In genomic region chr4:47432766-47433165, GRCm38 (mm10) we compare ENCODE assay signal across 15 mouse cellular contexts. TPM values are rescaled to one million over a fixed set of nuclear protein-coding genes. Genes with fewer than 3 reads are reported as not detected.
DNase-seq lines count a peak whose midpoint lies in the region.
"Had no signal": no experiment of that assay in that cellular context is flagged by ENCODE, and none has a peak within 500 bp of the region (broad histone marks: within the 10 kb centered on the region; RNA-seq: fewer than 3 reads in every experiment).

No protein-coding gene starts in this region.

- intact Hi-C loops in left cerebral cortex, postnatal 4 days (cut with DNase I): loop anchor here (10.0 kb wide), 1 partner anchor 952 kb away; no protein-coding TSS in a partner anchor

- peak; percentile 63 to 71 for DNase-seq in cerebellum, postnatal 10 days
- DNase-seq in cerebellum, postnatal 36 days: no peak
- peak; percentile 40 for DNase-seq in heart, adult 11 months
- no peak for DNase-seq in heart, adult 18-20 months
- peak; percentile 38 for DNase-seq in left cerebral cortex, postnatal 4 days
- DNase-seq in left cerebral cortex, adult 18-20 months (ENCODE audit: low spot score in 2 of 2): no peak
- DNase-seq: adrenal gland, adult 8-10 months; adrenal gland, postnatal 14 days; adrenal gland, postnatal 36 days; B cell, adult 2 months; cerebellum, adult 11-12 months; cerebellum, adult 2 months; cerebellum, adult 9-10 months; cerebellum, postnatal 25 days; forebrain, postnatal 0 days had no signal

RNA-seq across cellular contexts. Expression of gene Alg2, which starts 41.4 kb away (rescaled TPM):
- total RNA-seq in heart, adult 18-20 months (2021): 1 to 10 TPM; 5.0 to 5.3 TPM
- total RNA-seq in left cerebral cortex, postnatal 4 days (2021): 100 to 1,000 TPM; 169 to 175 TPM
- total RNA-seq in left cerebral cortex, adult 18-20 months (2021): 100 to 1,000 TPM; 115 to 117 TPM

RNA-seq across cellular contexts. Expression of gene Sec61b, which starts 41.7 kb away (rescaled TPM):
- total RNA-seq in heart, adult 18-20 months (2021): 10 to 100 TPM; 21.5 to 26.4 TPM
- 10 to 100 TPM; 82.0 to 97.7 TPM for total RNA-seq in left cerebral cortex, postnatal 4 days (2021)
- total RNA-seq in left cerebral cortex, adult 18-20 months (2021): 10 to 100 TPM; 44.4 to 46.7 TPM

Comparison
In these comparisons a context has a peak if more than half of its experiments do, and no peak if none do; other contexts are left out.
1. DNase-seq: peak in cerebellum, postnatal 10 days (2 of 2), heart, adult 11 months (single experiment) and left cerebral cortex, postnatal 4 days (single experiment); none in cerebellum, postnatal 36 days (0 of 2), heart, adult 18-20 months (0 of 2) and left cerebral cortex, adult 18-20 months (0 of 2).
2. RNA of gene Alg2, which starts 41.4 kb away (total RNA-seq): 169 to 175 TPM in left cerebral cortex, postnatal 4 days and 115 to 117 TPM in left cerebral cortex, adult 18-20 months; 5.0 to 5.3 TPM in heart, adult 18-20 months; every median in the first group is over 10 times any median in the second.